Mouse (Mus musculus) Muller cell, postnatal 12 days (primary cell): ENCODE results near the gene Dnah7b.
"Not testable (repeated sequence)": the region's sequence is repeated elsewhere in the genome, so short reads cannot be mapped to it uniquely, and the experiment has no call there.

ENCODE experiments used
- DNase-seq: peaks from one replicate; pipeline ENCODE4 v3.0.0-alpha.2; 2015; ENCODE audit errors: inconsistent ontology term

The Dnah7b gene

GRCm38 (mm10) chr1:46294451-46294850, 228.3 kb downstream of the Dnah7b start:
- not testable (repeated sequence) for DNase-seq

DNA sequence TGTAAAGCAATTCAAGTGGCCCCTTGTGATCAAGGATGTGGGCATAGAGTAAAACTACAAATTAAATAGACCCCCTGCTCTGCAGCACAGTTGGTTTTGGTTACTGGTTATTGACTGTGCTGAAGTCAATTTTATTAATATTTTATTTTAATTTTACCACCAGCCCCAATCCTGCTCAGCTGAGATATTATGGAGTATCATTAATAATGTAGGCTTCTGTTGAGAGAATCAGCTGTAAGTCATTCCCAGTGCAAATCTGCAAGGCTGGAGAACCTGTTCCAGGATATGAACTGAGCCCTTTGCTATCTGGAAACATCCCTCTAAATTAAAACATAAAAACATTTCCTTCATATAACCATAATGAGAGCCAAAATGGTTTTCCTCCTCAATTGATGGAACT, 259.8 kb downstream of the Dnah7b start:
- DNase-seq: not testable (repeated sequence)

DNA sequence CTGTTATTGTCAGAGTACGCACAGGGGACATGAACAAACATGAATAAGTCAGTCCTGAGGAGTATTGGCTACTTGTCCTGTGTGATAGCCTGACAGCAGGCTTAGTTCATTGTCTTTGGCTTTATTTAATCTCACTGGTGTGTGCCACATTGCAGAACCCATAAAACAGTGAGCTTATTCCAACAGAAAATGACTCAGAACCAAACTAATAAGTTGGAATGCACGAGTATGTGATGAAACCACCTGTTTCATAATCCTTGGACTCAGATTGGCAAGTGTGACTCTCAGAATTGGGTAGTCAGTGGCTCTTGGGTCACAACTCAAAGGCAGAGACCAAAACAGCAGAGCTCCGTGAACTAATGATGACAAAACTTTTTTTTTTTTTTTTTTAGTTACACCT, 279.2 kb downstream of the Dnah7b start:
- not testable (repeated sequence) for DNase-seq

- DNase-seq: not testable (repeated sequence)
These were observed 314.5 kb downstream of the Dnah7b start for GRCm38 (mm10) chr1:46380641-46381040.

- DNase-seq: not testable (repeated sequence)
These were observed 328.7 kb downstream of the Dnah7b start for GRCm38 (mm10) chr1:46394681-46395297.

GRCm38 (mm10) chr1:46408324-46409115, 342.4 kb downstream of the Dnah7b start:
- DNase-seq: peak; percentile 74

DNA sequence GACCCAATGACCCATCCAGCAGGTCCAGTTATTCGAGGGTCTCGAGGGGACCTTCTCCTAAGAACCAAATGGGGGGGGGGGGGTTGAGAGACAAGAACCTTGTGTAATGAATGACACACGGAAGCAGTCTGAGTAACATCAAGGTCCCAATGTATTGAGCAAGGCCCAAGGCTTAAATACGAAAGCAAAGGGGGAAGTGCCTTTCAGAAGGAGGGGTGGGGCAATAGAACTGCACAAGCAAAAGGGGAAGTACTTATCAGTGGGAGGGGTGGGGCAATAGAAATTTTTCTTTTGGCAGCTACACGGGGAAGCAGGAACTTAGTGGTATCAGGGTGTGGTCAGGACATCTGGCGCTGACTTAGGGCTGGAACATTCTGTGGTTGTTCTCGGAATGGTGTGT, 348.7 kb downstream of the Dnah7b start:
- DNase-seq: not testable (repeated sequence)

DNA sequence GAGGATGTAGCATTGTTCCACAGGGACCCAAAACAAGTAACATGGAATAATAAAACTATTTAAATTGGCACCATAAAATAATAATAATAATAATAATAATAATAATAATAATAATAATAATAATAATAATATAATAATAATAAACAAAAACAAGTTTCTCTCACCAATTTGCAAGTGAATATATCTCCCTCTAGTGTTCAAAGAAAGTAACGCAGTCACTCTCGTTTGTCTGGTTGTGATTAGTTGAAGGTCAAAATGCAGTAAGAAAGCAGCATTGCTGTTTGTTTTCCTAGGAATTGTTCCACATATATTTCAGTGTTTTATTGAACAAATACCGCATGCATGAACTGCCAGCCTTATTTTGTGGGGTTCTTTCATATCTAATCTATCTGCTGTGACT, 350.8 kb downstream of the Dnah7b start:
- DNase-seq: peak; percentile 9

DNA sequence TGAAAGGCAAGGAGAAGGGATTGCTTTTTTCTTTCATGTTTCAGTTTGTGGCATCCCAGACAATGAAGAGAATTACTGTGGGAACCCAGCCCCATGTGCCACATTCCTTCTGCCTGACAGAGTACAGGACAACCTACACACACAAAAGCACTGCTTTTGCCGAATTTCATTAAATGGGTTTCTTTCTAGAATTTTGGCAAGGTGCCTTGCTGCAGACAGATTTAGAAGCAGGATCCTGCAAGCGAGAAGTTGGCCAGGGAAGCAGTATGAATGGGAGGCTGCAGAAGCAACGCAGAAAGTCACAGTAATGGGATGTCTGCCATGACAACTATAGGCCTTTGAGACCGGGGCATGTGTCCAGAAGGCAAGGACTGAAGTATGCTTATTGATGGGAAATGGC, 352.9 kb downstream of the Dnah7b start:
- not testable (repeated sequence) for DNase-seq
